Mouse (Mus musculus): ENCODE data around the gene 1700030K09Rik.
A peak's percentile ranks its signal among the peaks of the same experiment; 100 is the strongest.

Gene 1700030K09Rik

DNA sequence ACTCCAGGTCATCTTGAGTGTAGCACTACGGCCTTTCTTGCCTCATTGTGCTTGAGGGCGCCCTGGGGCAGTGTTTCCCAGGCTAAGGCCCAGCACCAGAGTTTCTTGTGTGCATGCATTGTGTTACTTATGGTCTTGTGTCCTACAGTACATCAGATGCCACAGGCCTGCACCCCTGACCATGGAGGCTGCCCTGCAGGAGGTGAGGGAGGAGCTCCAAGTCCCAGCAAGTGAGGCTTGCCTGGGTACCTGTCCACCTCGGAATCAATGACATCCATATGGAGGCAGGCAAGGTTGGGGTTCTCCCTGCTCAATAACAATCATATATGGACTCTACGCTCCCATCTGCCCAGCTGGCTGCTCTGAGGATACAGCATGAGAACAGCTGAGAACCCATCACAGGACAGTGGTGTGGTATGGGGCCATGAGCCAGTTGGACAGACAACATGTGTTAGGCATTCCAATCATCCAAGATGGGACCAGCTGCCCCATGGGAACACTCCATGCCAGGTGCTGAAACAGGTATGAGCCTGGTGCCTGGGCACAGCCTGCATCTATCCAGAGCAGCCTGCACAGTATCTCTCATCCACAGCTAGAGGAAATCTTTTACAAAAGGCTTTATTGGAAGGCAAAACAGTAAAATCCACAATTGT lies 16.3 kb downstream of the 1700030K09Rik start:
- no peak for DNase-seq (ENCODE audit: low spot score)

DNA sequence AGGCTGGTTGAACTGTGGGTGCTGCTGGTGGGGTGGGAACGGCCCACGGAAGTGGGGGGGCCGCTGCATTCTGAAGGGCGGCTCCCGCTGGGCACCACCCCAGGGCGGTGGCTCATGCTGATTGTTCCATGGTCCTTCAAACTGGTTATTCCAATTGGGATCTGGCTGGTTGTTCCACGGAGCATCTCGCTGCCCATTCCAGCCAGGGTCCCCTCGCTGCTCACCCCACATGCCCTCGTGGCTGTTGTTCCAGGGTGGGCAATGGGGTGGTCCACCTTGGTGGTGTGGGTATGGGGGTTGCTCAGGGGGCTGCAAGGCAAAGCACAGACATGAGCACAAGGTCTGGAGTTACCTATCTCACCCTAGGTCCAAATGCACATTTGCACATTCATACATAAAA lies 20.5 kb downstream of the 1700030K09Rik start:
- DNase-seq (ENCODE audit: low spot score): no peak

DNA sequence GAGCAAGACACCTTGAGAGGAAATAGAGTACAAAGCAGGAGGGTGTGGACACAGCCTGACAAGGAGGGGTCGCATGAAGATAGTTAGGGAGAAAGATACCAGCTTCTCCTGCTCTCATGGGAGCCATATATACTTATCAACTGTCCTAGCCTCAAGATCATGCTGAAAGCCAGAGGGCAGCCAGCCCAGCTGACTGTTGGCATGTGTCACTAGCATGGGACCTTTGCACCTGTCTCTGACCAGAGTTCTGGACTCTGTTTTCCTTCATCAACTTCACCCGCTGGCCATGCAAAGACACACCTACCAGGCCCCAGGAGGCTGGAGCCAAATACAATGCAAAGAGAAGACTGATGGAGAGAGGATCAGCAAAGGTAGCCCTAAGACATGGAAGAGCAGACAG lies 25.6 kb downstream of the 1700030K09Rik start:
- no peak for DNase-seq (ENCODE audit: low spot score)

DNA sequence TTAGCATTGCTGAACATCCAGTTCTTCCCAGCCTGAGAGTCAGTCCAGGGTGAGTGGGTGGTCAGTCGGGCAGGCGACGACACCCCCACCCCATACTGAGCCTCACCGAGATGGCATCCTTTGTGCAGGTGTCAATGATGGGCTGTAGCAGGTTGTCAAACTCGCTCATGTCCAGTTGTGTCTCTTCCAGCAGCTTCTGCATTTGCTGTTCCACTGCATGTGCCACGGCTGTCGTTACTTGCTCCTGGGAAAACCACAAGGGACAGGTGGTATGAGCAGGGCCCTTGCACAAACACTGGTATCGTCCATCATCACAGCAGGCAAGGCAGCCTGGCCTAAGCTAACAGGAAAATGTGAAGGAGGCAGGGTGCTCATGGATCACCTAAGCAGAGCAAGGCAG lies 26.3 kb downstream of the 1700030K09Rik start:
- DNase-seq (ENCODE audit: low spot score): no peak

DNA sequence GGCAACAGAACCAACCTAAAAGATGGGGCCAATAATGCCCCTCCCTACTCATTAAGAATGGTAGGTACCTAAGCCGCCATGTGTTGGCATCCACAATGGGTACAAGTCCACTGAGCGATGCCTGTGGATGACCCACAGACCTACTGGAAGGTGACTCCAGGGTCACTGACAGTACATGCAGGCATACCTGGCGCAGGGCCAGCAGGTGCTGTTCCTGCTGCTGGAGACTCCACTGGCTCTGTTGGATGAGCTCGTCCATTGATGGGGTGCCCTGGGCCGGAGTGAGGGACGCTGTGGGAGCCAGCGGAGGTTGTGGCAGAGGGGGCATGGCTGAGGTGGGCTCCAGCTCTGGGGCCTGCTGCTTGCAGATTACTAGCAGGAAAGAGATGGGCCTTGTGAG lies 27.0 kb downstream of the 1700030K09Rik start:
- DNase-seq (ENCODE audit: low spot score): no peak

DNA sequence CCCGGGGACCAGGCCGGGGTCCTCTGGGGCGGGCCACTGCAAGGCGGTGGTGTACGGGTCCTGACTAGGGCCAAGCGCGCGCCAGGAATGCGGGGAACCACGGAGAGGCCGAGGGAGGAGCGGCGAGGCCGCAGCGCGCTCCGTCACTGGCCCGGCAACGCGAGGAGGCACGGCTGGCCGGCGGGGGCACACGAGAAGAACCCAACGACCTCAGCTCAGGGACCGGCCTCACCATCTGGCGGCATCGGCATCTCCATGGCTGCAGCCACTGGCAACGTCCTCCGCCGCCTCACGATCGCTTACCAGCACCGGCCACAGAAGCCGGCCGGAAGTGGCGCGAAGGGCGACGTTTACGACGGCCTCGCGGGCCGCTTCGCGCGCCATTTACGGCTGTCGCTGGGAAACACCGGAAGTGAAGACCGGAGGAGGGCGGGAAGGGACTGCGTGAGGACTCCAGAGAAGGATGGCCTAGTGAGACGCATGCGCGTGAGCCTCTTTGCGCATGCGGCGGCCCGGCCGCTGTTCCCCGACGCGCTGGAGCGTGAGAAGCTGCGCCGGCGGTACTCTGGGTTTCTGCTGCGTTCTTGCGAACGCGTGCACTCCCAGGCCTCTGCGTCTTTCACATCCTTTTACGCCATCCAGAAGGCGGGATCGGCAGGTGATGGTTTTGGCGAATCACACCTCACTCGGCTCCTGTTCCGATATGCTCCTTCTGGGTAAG lies 31.3 kb downstream of the 1700030K09Rik start, which contains the start of gene Cherp:
Cherp (minus strand) TSS at position 401 of the 721 bp plus-strand sequence.
- DNase-seq (ENCODE audit: low spot score): peak; percentile 98

DNA sequence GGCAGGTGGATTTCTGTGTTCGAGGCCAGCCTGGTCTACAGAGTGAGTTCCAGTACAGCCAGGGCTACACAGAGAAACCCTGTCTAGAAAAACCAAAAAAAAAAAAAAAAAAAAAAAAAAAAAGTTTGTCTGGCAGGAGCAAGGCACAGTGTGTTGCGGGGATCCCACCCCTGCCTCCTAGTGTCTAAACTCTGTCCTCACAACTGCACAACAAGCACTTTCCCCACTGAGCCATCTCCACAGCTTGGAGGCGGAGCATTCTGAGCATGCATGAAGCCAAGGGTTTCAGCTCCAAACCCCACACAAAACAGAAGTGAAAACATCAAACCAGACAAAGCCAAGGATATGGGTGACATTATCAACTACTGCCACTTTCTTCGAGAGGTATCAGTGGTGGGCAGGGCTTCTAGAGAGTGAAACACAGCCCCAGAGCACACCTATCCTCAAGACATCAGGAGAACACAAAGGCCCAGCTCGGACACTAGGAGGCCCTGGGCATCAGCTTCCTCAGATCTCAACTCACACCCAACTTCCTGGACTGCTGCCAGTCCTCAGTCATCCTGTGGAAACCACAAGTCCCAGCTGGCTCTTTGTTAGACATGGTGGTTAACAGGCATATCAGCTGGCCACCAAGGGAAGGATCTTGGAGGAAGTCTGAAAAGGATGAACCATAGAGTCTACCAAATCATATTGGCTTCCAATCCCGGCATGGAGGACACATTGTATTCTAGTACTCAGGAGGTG lies 41.9 kb downstream of the 1700030K09Rik start:
- DNase-seq (ENCODE audit: low spot score): peak; percentile 66

DNA sequence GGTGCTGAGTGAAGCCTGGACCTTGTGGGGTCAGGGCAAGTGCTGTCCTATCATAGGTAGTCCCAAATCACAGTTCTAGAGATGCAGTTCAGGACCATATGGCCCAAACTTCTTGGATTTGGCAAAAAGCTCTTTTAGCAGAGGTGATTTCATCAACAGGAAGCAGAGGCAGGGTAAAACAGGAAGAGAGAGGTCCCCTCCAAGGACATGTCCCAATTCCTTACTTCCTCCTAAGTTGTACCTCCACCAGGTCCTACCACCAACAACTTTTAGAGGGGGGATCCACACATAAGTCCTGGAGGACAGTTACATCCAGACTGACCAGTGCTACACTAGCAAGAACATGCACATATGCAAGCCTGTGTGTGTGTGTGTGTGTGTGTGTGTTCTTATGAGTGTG lies 43.3 kb downstream of the 1700030K09Rik start:
- no peak for DNase-seq (ENCODE audit: low spot score)

DNA sequence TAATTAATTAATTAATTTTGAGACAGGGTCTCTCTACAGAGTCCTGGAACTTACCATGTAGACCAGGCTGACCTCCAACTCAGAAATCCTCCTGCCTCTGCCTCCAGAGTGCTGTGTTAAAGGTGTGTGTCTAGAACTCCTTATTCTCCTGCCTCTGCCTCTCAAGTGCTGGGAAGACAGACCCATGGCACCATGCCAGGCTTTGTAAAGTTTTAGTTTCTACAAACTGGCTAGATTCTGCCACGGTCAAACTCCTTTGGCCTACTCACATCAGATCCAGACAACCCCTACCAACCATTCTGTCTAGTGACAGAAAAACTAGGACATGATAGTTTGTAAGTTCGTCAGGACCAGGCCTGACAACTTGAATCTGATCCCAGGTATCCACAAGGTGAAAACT lies 47.3 kb downstream of the 1700030K09Rik start:
- DNase-seq (ENCODE audit: low spot score): no peak

DNA sequence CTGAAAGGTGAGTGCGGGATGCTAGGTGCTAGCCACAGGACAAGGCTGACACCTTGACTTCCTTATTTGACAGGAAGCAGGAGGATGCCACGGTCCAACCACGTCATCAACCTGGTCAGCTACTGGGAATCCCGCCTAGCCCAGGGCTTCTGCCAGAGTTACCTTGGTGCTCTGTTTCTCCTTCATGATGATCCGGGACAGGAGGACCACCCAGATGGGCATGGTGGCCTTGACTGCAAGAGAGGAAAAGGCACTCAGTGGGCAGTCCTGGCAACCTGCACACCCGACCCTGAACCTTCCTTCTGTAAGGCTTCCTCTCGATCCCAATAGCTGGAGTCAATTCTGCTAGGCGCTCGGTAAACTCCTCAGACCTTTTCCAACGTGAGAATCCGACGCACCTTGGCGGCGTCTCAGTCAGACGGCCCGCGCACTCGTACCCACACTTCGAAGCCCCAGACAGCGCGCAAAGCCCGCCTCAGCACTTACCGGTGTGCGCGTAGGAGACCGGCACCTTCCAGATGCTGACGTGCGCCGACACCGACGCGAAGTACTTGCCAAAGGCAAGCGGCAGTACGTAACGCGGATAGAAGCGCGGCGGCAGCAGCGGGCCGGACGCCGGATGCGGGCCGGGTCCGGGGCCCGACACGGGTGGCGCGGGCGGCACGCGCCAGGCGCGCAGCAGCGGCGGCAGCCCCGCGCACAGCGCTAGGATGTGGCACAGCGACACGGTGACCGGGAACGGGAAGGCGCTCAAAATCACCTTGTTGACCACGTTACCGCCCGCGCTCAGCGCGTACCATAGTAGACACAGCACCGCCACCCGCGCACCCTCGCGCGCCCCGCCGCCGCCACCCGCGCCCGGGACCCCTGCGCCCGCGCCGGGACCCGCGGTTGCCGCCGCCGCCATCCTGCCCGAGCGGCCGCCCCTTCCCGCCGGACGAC lies 48.3 kb downstream of the 1700030K09Rik start, which contains the start of gene Slc35e1:
Slc35e1 (minus strand) TSS at position 935 of the 942 bp plus-strand sequence.
- DNase-seq (ENCODE audit: low spot score): peak; percentile 16

DNA sequence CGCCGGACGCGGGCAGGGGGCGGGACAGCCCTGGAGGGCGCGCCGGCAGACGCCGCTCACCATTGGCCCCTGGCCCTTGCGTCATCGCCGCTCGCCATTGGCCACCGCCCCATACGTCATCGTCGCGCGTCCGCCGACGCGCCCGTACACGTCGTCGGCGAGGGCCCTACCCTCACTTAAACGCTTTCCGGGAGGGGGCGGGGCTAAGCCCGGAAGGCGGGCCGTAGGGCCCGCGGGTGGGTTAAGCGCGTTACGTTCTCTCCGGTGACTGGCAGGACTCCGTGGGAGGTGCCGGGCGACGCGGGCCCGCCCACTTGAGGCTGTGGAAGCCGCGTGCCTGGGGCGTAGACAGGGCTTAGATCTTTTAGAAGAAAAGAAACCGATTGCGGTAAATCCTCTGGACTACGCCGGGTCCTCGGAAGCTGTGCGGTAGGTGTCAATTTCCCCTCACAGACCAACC lies 49.0 kb downstream of the 1700030K09Rik start:
- peak; percentile 99 for DNase-seq (ENCODE audit: low spot score)

DNA sequence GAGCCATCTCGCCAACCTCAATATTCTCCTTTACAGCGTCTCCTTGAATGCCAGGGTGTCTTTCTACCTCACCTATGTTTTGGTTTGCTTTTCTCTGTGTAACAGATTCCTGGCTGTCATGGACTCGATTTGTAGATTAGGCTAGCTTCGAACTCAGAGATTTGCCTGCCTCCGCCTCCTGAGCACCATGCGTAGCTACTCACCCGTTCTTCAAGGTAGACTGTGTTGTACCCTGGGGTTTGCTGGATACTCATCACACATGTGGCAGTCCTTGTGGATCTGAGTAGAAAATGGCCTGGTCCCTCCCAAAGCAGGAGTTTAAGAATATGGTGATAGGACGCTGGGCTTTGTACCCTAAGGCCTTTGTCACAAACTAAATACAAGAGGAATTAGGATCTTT lies 49.7 kb downstream of the 1700030K09Rik start:
- no peak for DNase-seq (ENCODE audit: low spot score)

DNA sequence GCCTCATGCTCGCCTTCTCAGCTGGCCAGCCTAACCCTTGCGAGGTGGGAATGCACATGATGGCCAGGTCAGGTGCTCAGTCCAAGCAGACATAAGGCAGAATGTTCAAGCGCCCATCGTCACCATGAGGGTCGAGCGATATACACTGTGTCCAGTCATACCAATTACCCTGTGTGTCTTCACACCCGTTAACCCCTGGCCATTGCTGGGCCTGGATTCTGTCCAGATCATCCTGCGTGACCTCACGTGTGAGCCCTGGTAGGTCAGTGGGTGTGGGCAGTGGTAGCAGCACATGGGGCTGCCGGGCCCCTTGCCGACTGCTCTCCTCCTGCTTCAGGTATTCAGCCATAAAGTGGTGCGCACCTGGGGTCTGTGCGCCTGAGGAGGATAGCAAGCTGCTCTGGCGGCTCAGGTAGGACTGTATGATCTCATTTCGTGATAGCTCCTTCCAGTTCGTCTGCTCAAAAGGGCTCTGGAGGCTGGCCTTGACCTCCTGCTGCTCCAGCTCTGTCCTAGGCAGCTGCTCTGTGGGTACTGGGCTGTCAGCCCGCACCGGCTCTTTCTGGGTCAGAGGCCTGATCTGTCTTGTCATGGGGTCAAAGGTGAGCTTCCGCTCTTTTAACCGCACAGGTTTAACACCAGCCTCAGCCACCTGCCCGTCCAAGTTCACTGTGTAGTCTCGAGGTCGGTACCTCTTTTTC lies 51.9 kb downstream of the 1700030K09Rik start:
- DNase-seq (ENCODE audit: low spot score): no peak

DNA sequence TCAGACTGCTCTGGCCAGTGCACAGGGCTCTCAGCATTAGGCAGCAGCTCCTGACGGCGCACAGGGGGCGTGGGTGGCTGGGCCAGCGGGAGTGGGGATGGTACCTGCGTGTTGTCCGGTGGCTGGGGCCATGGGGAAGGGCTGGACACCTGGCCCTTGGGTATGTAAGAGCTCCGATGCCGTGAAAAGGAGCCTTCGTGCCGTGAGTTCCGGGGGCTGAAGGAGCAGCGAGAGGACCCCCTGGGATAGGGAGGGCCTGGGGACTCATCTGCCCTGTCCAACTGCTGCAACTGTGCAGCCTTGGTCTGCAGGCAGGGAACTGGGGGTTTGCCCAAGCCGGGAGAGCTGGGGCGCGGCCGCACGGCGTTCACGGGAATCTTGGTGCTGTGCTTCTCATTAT lies 52.5 kb downstream of the 1700030K09Rik start:
- DNase-seq (ENCODE audit: low spot score): no peak

DNA sequence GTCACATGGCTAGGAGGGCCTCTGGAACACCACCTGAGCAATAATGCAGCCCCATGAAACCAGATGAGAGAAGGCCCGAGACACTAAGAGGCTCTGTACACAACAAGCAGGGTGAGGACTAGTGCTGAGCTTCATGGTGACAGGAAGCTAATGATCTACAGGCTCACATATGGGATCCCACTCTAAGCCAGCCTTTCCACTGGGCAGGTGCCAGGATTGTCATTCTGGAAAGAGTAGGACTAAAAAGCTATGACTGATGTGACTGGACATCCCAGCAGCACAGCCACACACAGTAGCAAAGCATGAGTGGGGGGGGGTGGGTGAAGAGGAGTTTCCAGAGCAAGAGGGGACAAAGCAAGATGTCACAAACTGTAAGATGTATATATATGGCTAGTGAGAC lies 54.2 kb downstream of the 1700030K09Rik start:
- DNase-seq (ENCODE audit: low spot score): no peak

DNA sequence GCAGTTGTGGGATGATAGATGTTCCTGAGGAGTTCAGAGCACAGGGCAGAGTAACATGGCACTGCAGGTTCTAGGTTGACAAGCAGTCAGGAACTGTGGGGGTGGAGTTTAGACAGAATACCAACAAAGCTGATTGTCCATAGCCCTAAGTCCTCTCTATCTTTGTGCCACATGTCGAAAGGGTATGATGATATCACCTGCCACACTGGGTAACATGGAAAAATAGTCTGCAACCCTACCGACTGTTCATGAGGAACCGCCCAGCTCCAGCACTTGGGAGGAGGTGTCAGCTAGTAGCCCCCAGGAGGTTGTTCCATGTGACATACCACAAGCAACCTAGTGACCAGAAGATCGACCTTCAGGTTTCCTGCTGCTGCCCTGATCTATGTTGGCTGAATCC lies 54.8 kb downstream of the 1700030K09Rik start:
- DNase-seq (ENCODE audit: low spot score): no peak

DNA sequence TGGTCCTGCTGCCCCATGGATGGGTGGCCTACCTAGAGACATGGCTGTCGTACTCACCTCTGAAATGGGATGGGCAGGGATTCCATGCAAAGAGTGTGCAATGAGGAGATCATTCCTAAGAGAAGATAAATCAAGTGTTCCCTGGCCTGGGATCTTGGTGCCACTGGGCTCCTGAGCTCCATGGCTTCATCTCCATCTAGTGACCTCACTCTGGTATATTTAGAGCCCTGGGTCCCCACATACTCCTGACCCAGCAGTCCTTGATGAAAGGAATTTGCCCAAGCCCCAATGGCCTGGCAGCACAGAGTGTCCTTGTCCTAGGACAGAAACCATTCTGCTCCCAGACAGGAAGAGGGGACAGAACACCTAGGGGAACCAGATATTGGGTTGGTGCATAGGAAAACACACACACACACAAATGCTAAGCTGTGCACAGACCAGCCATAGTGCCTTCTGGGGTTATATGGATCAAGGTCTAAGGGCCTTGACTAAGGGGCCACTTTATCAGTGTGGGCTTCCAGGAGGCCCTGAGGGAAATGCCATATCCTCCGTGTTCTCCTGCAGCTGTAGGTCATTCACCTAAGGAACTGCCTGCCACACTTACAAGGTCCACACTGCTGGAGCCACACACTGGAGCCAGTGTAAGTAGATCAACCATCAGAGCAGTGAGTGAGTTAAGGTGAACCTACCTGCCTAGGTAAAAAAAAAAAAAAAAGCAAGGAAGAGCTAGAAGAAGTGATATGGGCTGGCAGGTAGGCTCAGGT lies 56.0 kb downstream of the 1700030K09Rik start:
- no peak for DNase-seq (ENCODE audit: low spot score)

DNA sequence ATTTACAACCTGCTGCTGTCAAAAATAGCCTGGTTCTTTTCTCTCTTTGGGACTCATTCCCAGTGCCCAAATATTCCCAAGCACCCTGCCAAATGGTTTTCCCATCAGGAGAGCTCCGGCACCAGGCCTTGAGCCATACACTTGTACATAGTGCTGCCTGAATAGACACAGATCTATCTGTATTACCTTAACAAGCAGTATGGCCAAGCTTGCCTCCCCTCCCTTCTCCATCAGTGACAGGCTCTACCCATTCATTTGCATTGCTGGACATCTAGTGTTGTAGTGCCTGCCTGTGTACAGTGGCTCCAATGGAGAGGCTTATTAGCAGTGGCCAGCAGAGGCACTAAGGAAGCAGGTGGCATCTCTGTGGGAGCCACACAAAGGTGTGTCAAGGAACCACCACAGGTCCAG lies 56.8 kb downstream of the 1700030K09Rik start:
- DNase-seq (ENCODE audit: low spot score): no peak

DNA sequence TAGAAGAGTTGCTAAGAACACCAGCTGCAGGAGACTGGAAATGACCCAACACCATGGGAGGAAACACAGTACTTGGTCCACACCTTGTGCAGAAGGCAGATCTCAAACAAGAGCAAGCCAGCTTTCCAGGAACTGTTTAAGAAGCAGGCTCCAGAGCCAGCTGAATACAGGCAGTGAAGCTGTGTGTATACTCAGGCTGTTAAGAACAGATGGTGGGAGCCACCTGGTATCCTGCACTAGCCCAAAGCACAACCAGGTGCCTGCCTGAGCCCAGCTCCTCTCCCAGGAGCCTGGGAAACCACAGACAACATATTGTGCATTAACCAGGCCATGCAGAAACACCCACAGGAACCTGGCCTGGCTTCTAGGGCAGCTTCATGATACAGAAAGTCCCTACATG lies 60.5 kb downstream of the 1700030K09Rik start:
- DNase-seq (ENCODE audit: low spot score): no peak

DNA sequence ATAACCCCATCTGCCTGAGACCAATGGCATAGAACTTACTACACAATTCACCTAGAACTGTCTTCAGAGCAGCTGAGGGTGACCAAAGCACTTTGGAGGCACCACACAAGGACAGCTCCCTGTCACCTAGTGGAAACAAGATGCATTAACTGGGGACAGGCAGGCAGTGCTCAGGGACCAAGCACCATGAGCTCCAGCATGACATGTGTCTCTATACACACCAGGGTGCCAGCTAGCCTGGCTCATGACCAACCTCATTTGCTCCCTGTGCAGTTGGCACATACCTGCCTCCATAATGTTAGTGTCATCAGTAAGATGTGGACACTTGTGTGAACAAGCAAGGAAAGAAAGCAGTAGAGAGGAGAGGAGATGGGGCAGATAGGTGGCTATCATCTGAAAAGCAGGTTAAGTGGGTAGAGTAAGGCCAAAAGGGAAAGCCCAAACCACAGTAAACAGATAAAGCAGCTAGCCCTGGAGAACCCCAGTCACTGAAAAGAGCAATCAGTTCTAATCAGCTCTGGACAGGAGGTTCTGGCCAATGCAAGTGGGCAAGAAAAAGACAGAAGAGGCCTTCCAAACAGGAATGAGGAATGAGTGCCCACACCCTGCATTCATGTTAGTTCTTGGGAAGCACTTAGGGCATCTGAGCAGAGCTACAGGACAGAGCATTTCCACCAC lies 61.1 kb downstream of the 1700030K09Rik start:
- no peak for DNase-seq (ENCODE audit: low spot score)

Data from lung, postnatal 25 days (tissue).